Mouse (Mus musculus): ENCODE results near the gene Nr4a3. TPM values are rescaled to one million over a fixed set of nuclear protein-coding genes. Genes with fewer than 3 reads are reported as not detected.

Gene Nr4a3
- total and polyA plus RNA-seq, 3 experiments = 45.6 to 171 (median 138) TPM

DNA sequence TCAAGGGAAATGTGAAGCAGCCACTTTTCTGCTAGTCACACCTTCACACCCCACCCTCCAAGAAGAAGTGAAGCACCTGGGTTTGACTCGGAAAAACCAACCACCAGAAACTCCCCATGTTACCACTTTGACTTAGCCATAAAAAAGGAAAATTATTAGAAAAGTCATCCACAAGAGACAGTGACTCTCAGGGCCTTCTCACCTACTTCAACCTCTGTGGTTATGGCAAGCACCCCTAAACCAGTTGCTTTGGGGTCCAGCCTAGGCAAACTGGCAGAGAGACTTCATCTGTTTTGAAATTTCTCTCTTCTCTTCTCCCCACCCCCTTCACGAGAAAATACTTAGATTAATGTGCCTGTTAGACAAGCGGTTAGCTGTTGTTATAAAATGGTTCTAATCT is 5.1 kb downstream of the Nr4a3 start:
- no peak for DNase-seq

- no peak for DNase-seq
Observed at GRCm38 (mm10) chr4:48050442-48050841, 5.5 kb downstream of the Nr4a3 start.

DNA sequence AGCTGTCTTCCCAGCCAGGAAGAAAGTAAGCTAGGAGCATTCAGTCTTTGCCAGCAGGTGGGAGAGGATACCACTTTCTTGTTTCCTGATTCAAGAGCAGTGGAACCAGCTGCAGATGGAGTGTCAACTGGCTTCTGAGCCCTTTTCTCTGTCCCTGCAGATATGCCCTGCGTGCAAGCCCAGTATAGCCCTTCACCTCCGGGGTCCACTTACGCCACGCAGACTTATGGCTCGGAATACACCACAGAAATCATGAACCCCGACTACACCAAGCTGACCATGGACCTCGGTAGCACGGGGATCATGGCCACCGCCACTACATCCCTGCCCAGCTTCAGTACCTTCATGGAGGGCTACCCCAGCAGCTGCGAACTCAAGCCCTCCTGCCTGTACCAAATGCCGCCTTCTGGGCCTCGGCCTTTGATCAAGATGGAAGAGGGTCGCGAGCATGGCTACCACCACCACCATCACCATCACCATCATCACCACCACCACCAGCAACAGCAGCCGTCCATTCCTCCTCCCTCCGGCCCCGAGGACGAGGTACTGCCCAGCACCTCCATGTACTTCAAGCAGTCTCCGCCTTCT is 6.2 kb downstream of the Nr4a3 start:
- no peak for DNase-seq

GRCm38 (mm10) chr4:48051674-48052121 is 6.7 kb downstream of the Nr4a3 start:
- DNase-seq = peak; percentile 58

- no peak for DNase-seq
Observed at GRCm38 (mm10) chr4:48061716-48062115, 16.8 kb downstream of the Nr4a3 start.

DNA sequence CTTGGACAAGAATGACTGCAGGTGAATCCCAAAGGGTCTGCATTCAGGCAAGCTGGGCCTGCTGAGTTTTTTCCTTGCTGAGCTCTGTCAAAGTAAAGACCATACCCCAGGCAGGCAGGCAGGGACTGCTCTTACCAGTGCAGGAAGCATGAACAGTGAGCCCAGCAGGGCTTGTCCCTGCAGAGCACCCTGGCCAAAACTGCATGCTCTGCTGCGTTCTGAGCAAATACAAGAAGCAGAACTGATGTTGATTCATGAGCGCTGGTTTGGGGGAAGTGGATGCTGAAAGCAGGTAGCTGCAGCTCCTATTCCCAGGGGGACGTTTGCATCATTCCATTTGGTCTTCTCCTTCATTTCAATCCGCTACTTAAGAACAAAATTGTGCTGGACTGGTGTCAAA is 19.4 kb downstream of the Nr4a3 start:
- no peak for DNase-seq

GRCm38 (mm10) chr4:48066676-48067075 is 21.7 kb downstream of the Nr4a3 start:
- no peak for DNase-seq

GRCm38 (mm10) chr4:48069111-48069510 is 24.2 kb downstream of the Nr4a3 start:
- DNase-seq = peak; percentile 56

- DNase-seq = peak; percentile 69
Observed at GRCm38 (mm10) chr4:48072006-48072405, 27.1 kb downstream of the Nr4a3 start.

GRCm38 (mm10) chr4:48073325-48073724 is 28.4 kb downstream of the Nr4a3 start:
- DNase-seq = no peak

DNA sequence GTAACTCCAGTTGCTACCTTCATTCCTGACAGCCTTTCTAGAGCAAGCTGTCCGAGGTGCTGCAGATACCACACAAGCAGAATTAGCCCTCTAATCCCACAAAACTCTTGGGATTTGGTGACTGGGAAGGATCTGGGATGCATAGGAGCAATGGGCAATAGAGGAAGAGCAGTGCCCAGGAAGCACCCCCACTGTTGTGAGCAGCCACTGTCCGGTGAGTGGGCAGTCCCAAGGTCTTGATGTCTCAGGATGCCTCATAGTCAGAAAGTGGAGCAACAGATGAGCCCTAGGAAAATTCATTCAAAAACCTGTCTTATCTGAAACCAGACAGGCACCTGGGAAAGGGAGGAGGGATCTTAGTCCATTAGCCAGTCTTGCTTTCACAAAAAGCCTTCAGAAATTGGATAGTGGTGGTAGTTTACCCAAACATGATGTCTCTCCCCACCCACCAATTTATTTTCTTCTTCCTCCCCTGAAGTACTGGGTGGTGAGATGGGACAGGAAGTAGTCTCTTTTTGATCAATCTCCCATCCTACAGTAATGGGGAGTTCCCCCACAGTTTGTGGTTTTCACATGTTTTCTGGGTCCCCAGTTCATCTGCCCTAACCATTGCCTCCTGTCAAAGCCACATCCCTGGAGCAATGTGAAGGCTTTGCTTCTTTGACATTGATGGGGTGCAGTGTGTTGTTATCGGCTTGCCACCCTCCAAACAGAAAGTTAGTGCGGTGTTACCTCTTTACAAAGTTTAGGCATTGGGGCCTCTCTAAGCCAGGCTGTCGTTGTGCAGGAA is 29.7 kb downstream of the Nr4a3 start:
- peak; percentile 36 for DNase-seq

- DNase-seq = peak; percentile 54
Observed at GRCm38 (mm10) chr4:48076693-48077471, 31.9 kb downstream of the Nr4a3 start.

DNA sequence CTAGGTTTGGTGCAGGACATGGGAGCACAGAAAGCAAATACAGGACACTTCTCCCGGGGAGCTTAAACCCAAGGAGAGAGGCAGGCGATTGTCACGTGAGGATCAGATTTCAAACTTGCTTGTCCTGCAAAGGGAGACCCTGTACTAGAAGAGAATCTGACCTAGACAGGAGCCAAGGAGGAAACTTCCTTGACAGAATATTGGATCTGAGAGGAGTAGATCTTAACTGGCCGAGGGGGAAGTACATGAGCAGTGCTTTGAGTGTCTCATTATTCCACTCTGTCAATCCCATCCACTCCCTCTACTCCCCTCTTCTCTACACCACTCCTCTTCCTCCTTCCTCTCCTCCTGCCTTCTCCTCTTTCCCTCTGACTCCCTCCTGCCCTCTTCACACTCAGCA is 33.3 kb downstream of the Nr4a3 start:
- no peak for DNase-seq

- no peak for DNase-seq
Observed at GRCm38 (mm10) chr4:48079285-48080039, 34.5 kb downstream of the Nr4a3 start.

DNA sequence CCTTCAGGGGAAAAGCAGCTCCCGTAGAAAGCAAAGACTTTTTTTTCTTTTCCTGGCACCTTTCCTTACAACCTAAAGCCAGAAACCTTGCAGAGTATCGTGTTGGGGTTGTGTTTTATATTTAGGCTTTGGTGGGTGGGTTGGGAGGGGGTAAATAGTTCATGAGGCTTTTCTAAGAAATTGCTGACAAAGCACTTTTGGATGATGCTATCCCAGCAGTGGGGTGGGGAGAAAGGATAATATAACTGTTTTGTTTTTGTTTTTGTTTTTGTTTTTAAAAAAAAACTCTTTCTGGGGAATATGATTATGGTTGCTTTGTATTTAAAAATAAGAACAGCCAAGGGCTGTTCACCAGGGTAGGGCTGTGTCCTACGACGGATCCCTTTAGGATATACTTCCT is 38.5 kb downstream of the Nr4a3 start:
- no peak for DNase-seq

GRCm38 (mm10) chr4:48086609-48087008 is 41.7 kb downstream of the Nr4a3 start:
- no peak for DNase-seq

- no peak for DNase-seq
Observed at GRCm38 (mm10) chr4:48087497-48087896, 42.5 kb downstream of the Nr4a3 start.

- no peak for DNase-seq
Observed at GRCm38 (mm10) chr4:48093221-48093620, 48.3 kb downstream of the Nr4a3 start.

GRCm38 (mm10) chr4:48100217-48100616 is 55.3 kb downstream of the Nr4a3 start:
- DNase-seq = no peak

DNA sequence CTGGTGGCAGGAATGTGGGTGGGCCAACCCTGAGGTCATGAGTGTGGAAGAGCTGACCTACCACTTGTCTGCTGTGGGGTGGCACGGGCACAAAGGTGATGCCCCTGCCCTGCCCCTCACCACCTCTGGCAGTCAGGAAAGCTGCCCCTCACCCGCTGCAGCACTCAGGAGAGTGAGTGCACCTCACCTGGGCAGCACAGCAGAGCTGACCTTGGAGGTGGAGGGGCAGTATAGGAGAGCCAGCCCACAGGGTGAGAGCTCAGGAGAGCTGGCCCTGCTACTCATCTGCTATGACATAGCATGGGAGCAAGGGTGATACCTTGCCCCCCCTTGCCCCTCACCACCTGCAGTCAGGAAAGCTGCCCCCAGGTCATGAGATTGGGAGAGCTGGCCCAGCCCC is 57.0 kb downstream of the Nr4a3 start:
- DNase-seq = no peak

DNA sequence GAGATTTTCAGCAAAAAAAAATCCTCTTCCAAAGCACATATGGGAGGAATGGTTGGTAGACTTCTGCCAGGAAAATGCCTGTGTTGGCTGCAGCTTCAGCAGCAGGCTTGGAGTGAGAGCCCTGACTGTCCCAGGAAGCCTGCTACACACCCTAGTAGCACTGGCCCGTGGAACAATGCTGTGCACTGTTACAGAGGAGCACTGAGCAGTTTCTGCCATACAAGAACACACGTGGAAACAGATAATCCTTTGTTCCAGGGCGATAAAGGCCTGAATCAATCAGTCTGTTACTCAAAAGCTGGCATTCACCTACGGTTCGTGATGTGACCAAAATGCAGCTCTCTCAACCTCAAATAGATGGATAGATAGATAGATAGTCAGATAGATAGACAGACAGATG is 60.4 kb downstream of the Nr4a3 start:
- no peak for DNase-seq

- peak; percentile 68 for DNase-seq
Observed at GRCm38 (mm10) chr4:48107086-48107485, 62.1 kb downstream of the Nr4a3 start.
